Mouse (Mus musculus): ENCODE results near the gene Rab33b.

- no peak for TF ChIP-seq CTCF (conservative IDR thresholded peaks at IDR 0.05; ENCODE audit: low read length)
- no peak for TF ChIP-seq NANOG (IDR thresholded peaks at IDR 0.05; ENCODE audit: borderline replicate concordance, low read length)
- no peak for TF ChIP-seq POU5F1 (IDR thresholded peaks at IDR 0.05; ENCODE audit: borderline replicate concordance, low read length)
Observed at GRCm38 (mm10) chr3:51468530-51468929, 15.2 kb upstream of the Rab33b start.
